Mouse (Mus musculus) intestine, embryonic 15.5 days (tissue): ENCODE measurements at regions not wholly inside any gene's neighbourhood (a gene's known extent, or its start where the extent isn't known, plus 50 kb on each side); places are given as distances from the start of the nearest gene placed in this dataset.

Source experiments
- ATAC-seq: fragments of 200-750 bp; cut with Nextera tagmentation; 2 replicates; pipeline ENCODE4 v1.8.0; 2017; ENCODE audit warnings: moderate TSS enrichment, moderate library complexity
- H3K27ac ChIP-seq: fragments of 300-500 bp; sonication (generic); 2 replicates; pipeline ENCODE4 v1.5.1; 2015; ENCODE audit warnings: mild to moderate bottlenecking, inconsistent platforms
- H3K27me3 ChIP-seq: fragments of 300-500 bp; sonication (generic); replicated peaks from 2 replicates; pipeline ENCODE4 v1.6.1; 2015; ENCODE audit warnings: inconsistent platforms
- H3K36me3 ChIP-seq: fragments of 300-500 bp; sonication (generic); 2 replicates; pipeline ENCODE4 v1.6.1; 2015; ENCODE audit warnings: inconsistent platforms
- H3K4me1 ChIP-seq: fragments of 300-500 bp; sonication (generic); replicated peaks from 2 replicates; pipeline ENCODE4 v1.6.1; 2015; ENCODE audit warnings: inconsistent platforms
- H3K4me2 ChIP-seq: fragments of 300-500 bp; sonication (generic); replicated peaks from 2 replicates; pipeline ENCODE4 v1.6.1; 2015; ENCODE audit warnings: mild to moderate bottlenecking, inconsistent platforms
- H3K4me3 ChIP-seq: fragments of 300-500 bp; sonication (generic); replicated peaks from 2 replicates; pipeline ENCODE4 v1.5.1; 2015; ENCODE audit warnings: inconsistent platforms
- H3K9ac ChIP-seq: fragments of 300-500 bp; sonication (generic); 2 replicates; pipeline ENCODE4 v1.6.1; 2015; ENCODE audit warnings: inconsistent platforms
- H3K9me3 ChIP-seq: fragments of 300-500 bp; sonication (generic); 2 replicates; pipeline ENCODE4 v1.6.1; 2016; ENCODE audit warnings: inconsistent platforms
- WGBS: fragments of 180-500 bp; shearing (Covaris S2); methylation state at CpG from one replicate; pipeline ENCODE4 v1.1.7; 2015; 5-methylcytosine and 5-hydroxymethylcytosine counted together

GRCm38 (mm10) chr7:129066891-129067290 lies 189.9 kb upstream of the Plpp4 start:
- 70% methylated on average over 2 of the region's 2 CpGs for WGBS
- Histone ChIP-seq H3K27ac (no peak overlapping the region), H3K27me3 (no peaks in the 10 kb centered on the region), H3K9ac (no peak overlapping the region), H3K4me1 (no peaks in the 10 kb centered on the region), H3K4me2 (no peak overlapping the region), H3K36me3 (no peaks in the 10 kb centered on the region), H3K4me3 (no peak overlapping the region), H3K9me3 (no peaks in the 10 kb centered on the region)
- no peak for ATAC-seq

DNA sequence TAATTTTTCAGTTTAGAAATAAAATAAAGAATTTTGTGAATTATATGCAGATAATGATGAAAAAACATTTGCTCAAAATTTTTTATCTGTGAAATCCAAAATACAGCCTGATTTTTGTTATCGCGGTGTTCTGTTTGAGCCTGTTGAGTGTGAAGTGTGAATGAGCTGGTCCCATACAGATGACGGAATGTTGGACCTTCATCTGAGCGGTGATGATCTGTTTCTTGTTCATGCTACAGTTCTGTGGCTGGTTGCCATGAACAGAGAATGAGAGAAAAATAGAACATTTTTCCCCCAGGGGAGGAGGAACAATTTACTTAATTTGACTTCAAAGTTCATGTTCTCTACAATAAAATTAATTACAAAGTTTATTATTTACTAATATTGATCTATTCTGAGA lies 188.7 kb upstream of the Plpp4 start:
- no peaks in the 10 kb centered on the region for H3K9me3 ChIP-seq
- H3K4me3 ChIP-seq: no peak overlapping the region
- no peak for ATAC-seq
- H3K9ac ChIP-seq: no peak overlapping the region
- no peak overlapping the region for H3K4me2 ChIP-seq
- WGBS: 78% methylated on average over 4 of the region's 4 CpGs
- H3K27ac ChIP-seq: no peak overlapping the region
- H3K36me3 ChIP-seq: no peaks in the 10 kb centered on the region
- no peaks in the 10 kb centered on the region for H3K4me1 ChIP-seq
- H3K27me3 ChIP-seq: no peaks in the 10 kb centered on the region

GRCm38 (mm10) chr7:129079786-129080185 lies 177.0 kb upstream of the Plpp4 start:
- WGBS: 67% methylated on average over 6 of the region's 6 CpGs
- Histone ChIP-seq H3K9me3 (no peaks in the 10 kb centered on the region), H3K27me3 (no peaks in the 10 kb centered on the region), H3K4me2 (no peak overlapping the region), H3K27ac (no peak overlapping the region), H3K9ac (no peak overlapping the region), H3K4me3 (no peak overlapping the region), H3K36me3 (no peaks in the 10 kb centered on the region), H3K4me1 (no peaks in the 10 kb centered on the region)
- no peak for ATAC-seq

DNA sequence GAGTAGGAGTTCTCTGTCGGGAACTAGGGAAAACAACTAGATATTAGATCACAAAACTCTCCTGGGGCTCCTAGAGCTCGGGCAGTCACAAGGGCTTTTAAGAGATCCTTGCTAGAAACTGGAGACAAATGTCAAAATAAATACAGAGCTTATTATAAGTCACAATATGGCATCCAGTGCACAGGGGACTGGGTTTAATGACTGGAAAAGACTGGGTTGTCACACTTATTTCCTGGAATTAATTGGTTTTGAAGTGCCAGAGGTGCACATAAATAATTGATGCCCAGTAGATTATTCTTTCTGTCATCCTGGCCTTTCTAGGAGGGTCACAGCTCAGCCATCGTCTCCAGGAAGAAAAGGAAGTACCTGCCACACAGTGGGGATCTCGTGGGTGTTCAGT lies 165.4 kb upstream of the Plpp4 start:
- Histone ChIP-seq H3K9me3 (no peaks in the 10 kb centered on the region), H3K36me3 (no peaks in the 10 kb centered on the region), H3K27me3 (no peaks in the 10 kb centered on the region), H3K27ac (no peak overlapping the region), H3K9ac (no peak overlapping the region), H3K4me3 (no peak overlapping the region), H3K4me2 (no peak overlapping the region), H3K4me1 (no peaks in the 10 kb centered on the region)
- WGBS: 62% methylated on average over 4 of the region's 4 CpGs
- no peak for ATAC-seq

- no peak for ATAC-seq
- Histone ChIP-seq H3K27ac (no peak overlapping the region), H3K27me3 (no peaks in the 10 kb centered on the region), H3K4me3 (no peak overlapping the region), H3K36me3 (no peaks in the 10 kb centered on the region), H3K4me2 (no peak overlapping the region), H3K9me3 (no peaks in the 10 kb centered on the region), H3K4me1 (no peaks in the 10 kb centered on the region), H3K9ac (no peak overlapping the region)
- WGBS: 21% methylated on average over 3 of the region's 3 CpGs
These were observed 160.3 kb upstream of the Plpp4 start for GRCm38 (mm10) chr7:129096374-129097069.

- Histone ChIP-seq H3K4me3 (no peak overlapping the region), H3K9ac (no peak overlapping the region), H3K4me2 (no peak overlapping the region), H3K36me3 (no peaks in the 10 kb centered on the region), H3K9me3 (no peaks in the 10 kb centered on the region), H3K27ac (no peak overlapping the region), H3K27me3 (no peaks in the 10 kb centered on the region), H3K4me1 (no peaks in the 10 kb centered on the region)
- ATAC-seq: no peak
- 73% methylated on average over 4 of the region's 4 CpGs for WGBS
These were observed 154.4 kb upstream of the Plpp4 start for GRCm38 (mm10) chr7:129102437-129102836.

GRCm38 (mm10) chr7:129134176-129134575 lies 122.7 kb upstream of the Plpp4 start:
- H3K9ac ChIP-seq: no peak overlapping the region
- no peak overlapping the region for H3K27ac ChIP-seq
- ATAC-seq: no peak
- no peaks in the 10 kb centered on the region for H3K27me3 ChIP-seq
- no peak overlapping the region for H3K4me2 ChIP-seq
- no peak overlapping the region for H3K4me3 ChIP-seq
- H3K9me3 ChIP-seq: no peaks in the 10 kb centered on the region
- H3K4me1 ChIP-seq: 0 out of 2 replicates have a peak, but pooled peaks cover 4% of the 10 kb centered on the region
- no peaks in the 10 kb centered on the region for H3K36me3 ChIP-seq

DNA sequence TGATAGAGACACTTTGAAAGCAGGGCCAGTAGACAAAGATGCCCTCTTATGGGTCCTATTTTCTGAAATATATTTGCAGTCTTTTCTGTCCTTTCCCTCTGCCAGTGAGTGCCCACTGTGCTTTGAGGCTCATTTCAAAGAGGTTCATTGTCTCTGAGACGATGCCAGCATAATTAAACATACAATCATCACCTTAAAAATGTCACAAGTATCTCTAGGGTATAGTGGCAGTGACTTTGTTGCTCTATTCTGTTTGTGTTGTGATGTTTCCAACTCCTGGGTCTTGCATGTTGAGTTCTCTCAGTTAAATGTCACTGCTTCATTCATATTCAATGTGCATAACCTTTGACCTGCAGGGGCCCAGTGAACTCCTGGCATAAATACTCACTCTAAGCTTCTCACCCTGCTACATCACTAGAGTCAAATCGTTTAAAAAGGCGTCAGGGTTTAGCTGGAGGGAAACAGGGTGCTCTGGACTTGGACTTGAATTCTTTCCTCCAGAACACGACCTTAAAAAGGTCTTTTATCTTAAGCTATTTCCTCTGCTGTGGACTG lies 122.1 kb upstream of the Plpp4 start:
- 33% methylated on average over 4 of the region's 4 CpGs for WGBS

GRCm38 (mm10) chr7:129137303-129137990 lies 119.4 kb upstream of the Plpp4 start:
- Histone ChIP-seq H3K4me1 (no peaks in the 10 kb centered on the region), H3K9ac (no peak overlapping the region), H3K4me2 (no peak overlapping the region), H3K9me3 (no peaks in the 10 kb centered on the region), H3K27me3 (no peaks in the 10 kb centered on the region), H3K36me3 (no peaks in the 10 kb centered on the region), H3K4me3 (no peak overlapping the region), H3K27ac (no peak overlapping the region)
- 58% methylated on average over 11 of the region's 11 CpGs for WGBS
- ATAC-seq: no peak

More for the DNA sequence above, 122.1 kb upstream of the Plpp4 start:
- Histone ChIP-seq H3K9ac (no peak overlapping the region), H3K4me1 (0 out of 2 replicates have a peak, but pooled peaks cover 4% of the 10 kb centered on the region), H3K27me3 (no peaks in the 10 kb centered on the region), H3K4me3 (no peak overlapping the region), H3K9me3 (no peaks in the 10 kb centered on the region), H3K36me3 (no peaks in the 10 kb centered on the region), H3K27ac (no peak overlapping the region), H3K4me2 (no peak overlapping the region)
- ATAC-seq: no peak

GRCm38 (mm10) chr7:129141942-129142598 lies 114.8 kb upstream of the Plpp4 start:
- H3K4me2 ChIP-seq: no peak overlapping the region
- no peaks in the 10 kb centered on the region for H3K4me1 ChIP-seq
- H3K9me3 ChIP-seq: no peaks in the 10 kb centered on the region
- no peaks in the 10 kb centered on the region for H3K36me3 ChIP-seq
- no peak overlapping the region for H3K4me3 ChIP-seq
- no peak overlapping the region for H3K27ac ChIP-seq
- H3K27me3 ChIP-seq: no peaks in the 10 kb centered on the region
- H3K9ac ChIP-seq: no peak overlapping the region
- WGBS: 59% methylated on average over 6 of the region's 6 CpGs
- no peak for ATAC-seq

GRCm38 (mm10) chr7:129142599-129142949 lies 114.3 kb upstream of the Plpp4 start:
- Histone ChIP-seq H3K4me1 (no peaks in the 10 kb centered on the region), H3K27me3 (no peaks in the 10 kb centered on the region), H3K27ac (no peak overlapping the region), H3K36me3 (no peaks in the 10 kb centered on the region), H3K9me3 (no peaks in the 10 kb centered on the region), H3K9ac (no peak overlapping the region), H3K4me3 (no peak overlapping the region), H3K4me2 (no peak overlapping the region)
- WGBS: 75% methylated on average over 5 of the region's 5 CpGs
- ATAC-seq: no peak

- no peaks in the 10 kb centered on the region for H3K4me1 ChIP-seq
- H3K9me3 ChIP-seq: no peaks in the 10 kb centered on the region
- H3K9ac ChIP-seq: no peak overlapping the region
- H3K36me3 ChIP-seq: no peaks in the 10 kb centered on the region
- 78% methylated on average over 2 of the region's 2 CpGs for WGBS
- no peak overlapping the region for H3K4me3 ChIP-seq
- no peak overlapping the region for H3K4me2 ChIP-seq
- no peak for ATAC-seq
- no peak overlapping the region for H3K27ac ChIP-seq
- no peaks in the 10 kb centered on the region for H3K27me3 ChIP-seq
These were observed 101.3 kb upstream of the Plpp4 start for GRCm38 (mm10) chr7:129155577-129155976.
